Mouse (Mus musculus) cerebellum, postnatal 14 days (tissue): ENCODE results near the gene Sprr2d.

Source experiments
- DNase-seq, 2 experiments: peaks; one replicate each; pipeline ENCODE4 v3.0.0; 2021; ENCODE audit warnings: mixed read lengths in 2 of 2

Gene Sprr2d

DNA sequence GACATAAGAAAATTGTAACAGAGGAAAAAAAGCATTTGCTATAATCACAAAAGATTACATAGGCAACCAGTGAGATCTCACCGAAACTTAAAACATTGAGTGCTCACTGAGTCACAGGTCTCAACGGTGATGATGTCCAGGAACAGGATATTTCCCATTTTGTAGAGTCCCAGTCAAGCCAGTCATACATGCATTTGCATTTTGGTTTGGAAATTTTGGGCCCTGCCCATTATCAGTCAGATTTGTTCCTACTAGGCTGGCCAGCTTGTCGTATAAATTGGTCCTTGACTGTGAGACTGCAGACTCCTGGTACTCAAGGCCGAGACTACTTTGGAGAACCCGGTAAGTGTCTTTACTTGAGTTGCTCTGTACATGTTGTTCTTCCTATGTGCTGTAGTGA is at the start of gene Sprr2d:
Sprr2d (plus strand) TSS at position 301 of the 400 bp plus-strand sequence.
- DNase-seq = no peak

DNA sequence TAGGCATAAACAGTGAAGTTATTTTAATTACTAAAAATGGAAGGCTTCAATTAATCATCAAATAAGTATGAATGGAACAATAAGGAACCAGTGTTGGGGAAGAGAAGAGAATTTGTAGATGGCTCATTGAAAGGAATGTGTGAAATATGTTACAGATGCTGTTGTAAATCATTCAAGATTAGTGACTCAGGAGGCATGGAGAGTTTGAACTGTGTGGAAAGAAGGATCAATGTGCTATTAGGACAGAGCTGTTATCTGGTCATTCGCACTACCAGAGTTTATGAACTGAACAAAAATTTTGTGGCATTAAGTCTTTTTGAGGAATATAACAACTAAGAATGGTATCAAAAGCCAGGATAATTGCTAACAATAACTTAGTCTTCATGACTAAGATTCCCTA is 31.5 kb upstream of the Sprr2d start:
- DNase-seq = no peak

DNA sequence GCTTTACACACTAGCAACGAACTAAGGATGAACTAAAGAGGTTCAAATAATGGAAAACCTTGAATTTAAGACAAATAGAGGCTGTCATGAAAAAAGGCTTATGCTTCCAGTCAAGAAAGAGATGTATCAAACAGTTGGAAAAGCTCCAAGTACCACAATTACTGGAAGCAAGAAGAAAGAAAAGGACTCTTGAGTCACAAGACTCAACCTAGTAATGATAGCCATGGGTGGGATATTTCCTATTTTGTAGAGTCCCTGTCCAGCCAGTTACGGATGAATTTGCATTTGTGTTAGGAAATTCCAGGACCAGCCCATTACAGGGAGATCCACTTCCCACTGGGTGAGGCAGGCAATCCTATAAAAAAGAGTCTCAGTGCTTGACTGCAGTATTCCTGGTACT is 22.6 kb upstream of the Sprr2d start, which contains the start of gene Sprr2b:
Sprr2b (plus strand) TSS at position 301 of the 400 bp plus-strand sequence.
- DNase-seq = no peak

DNA sequence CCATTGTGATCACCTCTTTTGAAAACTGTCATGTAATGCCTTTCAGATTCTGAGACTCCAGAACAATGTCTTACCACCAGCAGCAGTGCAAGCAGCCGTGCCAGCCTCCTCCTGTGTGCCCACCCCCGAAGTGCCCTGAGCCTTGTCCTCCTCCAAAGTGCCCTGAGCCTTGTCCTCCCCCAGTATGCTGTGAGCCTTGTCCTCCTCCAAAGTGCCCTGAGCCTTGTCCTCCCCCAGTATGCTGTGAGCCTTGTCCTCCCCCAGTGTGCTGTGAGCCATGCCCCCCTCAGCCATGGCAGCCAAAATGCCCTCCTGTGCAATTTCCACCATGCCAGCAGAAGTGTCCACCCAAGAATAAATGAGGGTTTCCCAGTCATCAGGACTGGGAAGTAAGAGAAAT is 21.6 kb upstream of the Sprr2d start:
- DNase-seq = no peak

DNA sequence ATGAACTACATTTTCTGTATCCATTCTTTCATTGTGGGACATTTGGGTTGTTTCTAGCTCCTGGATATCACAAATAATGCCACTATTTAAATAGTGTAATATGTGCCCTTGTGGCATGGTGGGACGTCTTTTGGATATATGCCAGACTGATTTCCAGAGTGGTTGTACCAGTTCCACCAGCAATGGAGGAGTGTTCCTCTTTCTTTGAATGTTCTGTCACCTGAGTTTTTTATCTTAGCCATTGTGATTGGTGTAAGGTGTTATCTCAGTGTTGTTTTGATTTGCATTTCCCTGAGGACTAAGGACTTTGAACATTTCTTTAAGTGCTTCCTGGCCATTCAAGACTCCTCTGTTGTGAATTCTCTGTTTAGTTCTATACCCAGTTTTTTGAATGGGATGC is 2.7 kb upstream of the Sprr2d start:
- DNase-seq = no peak

DNA sequence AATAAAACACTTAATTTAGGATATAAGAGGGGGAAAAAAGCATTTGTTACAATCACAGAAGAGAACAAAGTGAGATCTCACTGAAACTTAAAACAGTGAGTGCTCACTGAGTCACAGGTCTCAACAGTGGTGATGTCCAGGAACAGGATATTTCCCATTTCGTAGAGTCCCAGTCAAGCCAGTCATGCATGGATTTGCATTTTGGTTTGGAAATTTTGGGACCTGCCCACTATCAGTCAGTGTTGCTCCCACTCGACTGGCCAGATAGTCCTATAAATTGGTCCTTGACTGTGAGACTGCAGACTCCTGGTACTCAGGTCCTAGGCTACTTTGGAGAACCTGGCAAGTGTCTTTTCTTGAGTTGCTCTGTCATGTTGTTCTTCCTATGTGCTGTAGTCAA is 12.9 kb downstream of the Sprr2d start, which contains the start of gene Sprr2e:
Sprr2e (plus strand) TSS at position 301 of the 400 bp plus-strand sequence.
- DNase-seq = no peak

DNA sequence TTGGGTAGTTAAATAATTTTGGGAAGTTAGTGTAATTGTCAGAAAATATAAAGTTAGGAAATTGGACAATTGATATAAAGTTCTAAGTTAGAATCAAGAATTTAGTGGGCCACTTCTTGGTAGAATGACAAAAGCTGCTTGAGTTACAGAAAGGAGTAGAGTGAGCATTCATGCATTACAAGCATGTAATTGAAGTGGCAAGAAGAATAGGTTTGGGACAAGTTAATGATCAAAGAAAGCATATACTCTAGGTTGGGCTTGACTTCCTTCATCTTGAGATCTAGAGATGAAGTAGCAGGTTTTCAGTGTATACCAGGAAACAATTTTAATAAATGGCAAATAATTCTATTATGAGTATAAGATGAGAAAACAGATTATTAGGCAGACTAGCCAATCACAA is 22.7 kb downstream of the Sprr2d start:
- no peak for DNase-seq

DNA sequence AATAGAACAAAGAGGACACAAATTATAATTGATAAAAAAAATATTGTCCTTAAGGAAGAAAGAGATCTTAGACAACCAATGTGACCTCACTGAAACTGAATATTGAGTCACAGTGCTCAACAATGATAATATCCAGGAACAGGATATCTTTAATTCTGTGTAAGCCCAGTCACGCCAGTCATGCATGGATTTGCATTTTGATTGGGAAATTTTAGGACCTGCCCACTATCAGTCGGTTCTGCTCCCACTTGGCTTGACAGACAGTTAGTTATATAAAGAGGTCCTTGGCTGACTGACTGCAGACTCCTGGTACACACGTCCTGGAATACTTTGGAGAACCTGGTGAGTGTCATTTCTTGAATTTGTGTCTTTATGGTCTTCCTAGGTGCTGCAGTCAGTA is 25.9 kb downstream of the Sprr2d start, which contains the start of gene Sprr2f:
Sprr2f (plus strand) TSS at position 301 of the 400 bp plus-strand sequence.
- no peak for DNase-seq

DNA sequence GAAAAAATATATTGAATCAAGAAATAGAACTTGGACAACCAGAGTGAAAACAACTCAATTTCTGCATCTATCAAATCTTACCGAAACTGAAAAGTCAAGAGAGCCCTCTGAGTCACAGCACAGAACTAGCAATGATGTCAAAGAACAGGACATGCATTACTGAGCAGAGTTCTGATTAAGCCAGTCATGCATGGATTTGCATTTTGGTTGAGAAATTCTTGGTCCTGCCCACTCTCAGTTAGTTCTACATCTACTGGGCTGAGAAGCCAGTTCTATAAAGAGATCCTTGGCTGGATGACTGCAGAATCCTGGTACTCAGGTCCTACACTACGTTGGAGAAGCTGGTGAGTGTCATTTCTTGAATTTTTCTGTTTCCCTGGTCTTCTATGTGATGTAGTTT is 34.7 kb downstream of the Sprr2d start:
- no peak for DNase-seq

DNA sequence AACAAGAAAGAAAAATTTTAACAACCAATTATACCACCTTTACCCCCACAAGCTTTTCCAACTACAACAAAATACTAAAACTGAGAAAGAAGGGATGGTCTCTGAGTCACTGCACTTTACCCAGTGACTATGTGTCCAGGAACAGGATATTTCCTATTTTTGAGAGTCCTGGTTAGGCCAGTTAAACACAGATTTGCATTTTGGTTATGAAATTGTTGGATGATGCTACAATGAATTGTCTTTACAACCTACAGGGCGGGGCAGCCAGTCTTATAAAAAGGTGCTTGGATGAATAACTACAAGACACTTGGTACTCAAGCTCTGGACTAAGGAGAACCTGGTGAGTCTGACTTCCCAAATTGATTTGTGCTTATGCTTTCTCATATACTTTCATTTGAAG is 46.4 kb downstream of the Sprr2d start, which contains the start of gene Sprr2h:
Sprr2h (plus strand) TSS at position 301 of the 400 bp plus-strand sequence.
- DNase-seq = no peak
